17 mouse cellular contexts compared by ENCODE assay signal in the genomic region with DNA sequence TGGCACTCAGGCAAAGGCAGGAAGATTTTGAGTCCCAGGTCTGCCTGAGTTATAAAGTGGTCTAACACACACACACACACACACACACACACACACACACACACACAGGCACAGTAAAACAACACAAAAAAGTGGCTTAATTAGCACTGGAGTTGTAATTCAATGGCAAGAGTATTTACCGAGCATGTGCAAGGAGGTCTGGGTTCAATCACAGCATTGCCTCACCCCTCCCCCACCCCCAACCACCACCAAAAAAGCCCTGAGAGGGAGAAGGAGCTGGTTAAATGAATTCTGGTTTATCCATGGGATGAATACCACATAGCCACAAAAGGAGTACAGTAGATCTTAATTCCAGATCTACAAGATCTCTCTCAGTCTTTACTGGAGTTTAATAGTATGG.
DNase-seq lines count a peak whose midpoint lies in the region; ATAC-seq and TF ChIP-seq lines count a peak whose summit lies in the region.
"Had no signal": no experiment of that assay in that cellular context is flagged by ENCODE, and none has a peak within 500 bp of the region (broad histone marks: within the 10 kb centered on the region; RNA-seq: fewer than 3 reads in every experiment).

No protein-coding gene starts in this region.

- intact Hi-C loops in heart, adult 2 months (cut with DNase I), result no loop called here
- intact Hi-C loops in heart, postnatal 14 days (cut with DNase I), result loop anchor here (5.0 kb wide), 1 partner anchor 83 kb away; no protein-coding TSS in a partner anchor

- TF ChIP-seq CTCF in heart, adult 2 months (IDR thresholded peaks at IDR 0.05), result no peak
- TF ChIP-seq CTCF in layer of hippocampus, adult 2 months (conservative IDR thresholded peaks at IDR 0.05), result no peak

- H3K27me3 ChIP-seq in heart, adult 2 months (ENCODE audit: control insufficient read depth, insufficient read depth, low read length), result no peaks in the 10 kb centered on the region
- H3K27me3 ChIP-seq in embryonic facial prominence, embryonic 13.5 days, result no peaks in the 10 kb centered on the region
- H3K27me3 ChIP-seq: hindbrain, embryonic 13.5 days; kidney, embryonic 15.5 days; lung, embryonic 15.5 days had no signal

- H3K79me2 ChIP-seq in heart, adult 2 months (replicated peaks; ENCODE audit: control insufficient read depth, insufficient read depth, low read length), result no peaks in the 10 kb centered on the region

- no peak overlapping the region for H3K9ac ChIP-seq in heart, adult 2 months (ENCODE audit: low read depth, low read length)
- no peak overlapping the region for H3K9ac ChIP-seq in embryonic facial prominence, embryonic 13.5 days
- H3K9ac ChIP-seq: kidney, embryonic 15.5 days; liver, embryonic 13.5 days; lung, embryonic 15.5 days; midbrain, embryonic 12.5 days had no signal

- H3K27ac ChIP-seq in heart, adult 2 months, result peak overlapping the region; percentile 44
- peak overlapping the region; percentile 43; the same call in 1 of the 2 replicates for H3K27ac ChIP-seq in layer of hippocampus, adult 2 months
- H3K27ac ChIP-seq in embryonic facial prominence, embryonic 13.5 days, result peak overlapping the region; percentile 44; the same call in 1 of the 2 replicates
- H3K27ac ChIP-seq: hindbrain, embryonic 13.5 days; kidney, embryonic 15.5 days; liver, embryonic 13.5 days; lung, embryonic 15.5 days; midbrain, embryonic 12.5 days had no signal

- H3K36me3 ChIP-seq in heart, adult 2 months (ENCODE audit: control insufficient read depth, insufficient read depth, low read length), result no peaks in the 10 kb centered on the region
- no peaks in the 10 kb centered on the region for H3K36me3 ChIP-seq in embryonic facial prominence, embryonic 13.5 days
- H3K36me3 ChIP-seq: hindbrain, embryonic 13.5 days; liver, embryonic 13.5 days; lung, embryonic 15.5 days; midbrain, embryonic 12.5 days had no signal

- no peak for DNase-seq in heart, adult 2 months
- DNase-seq in heart, postnatal 14 days, result no peak
- no peak for DNase-seq in layer of hippocampus, adult 2 months (ENCODE audit: low spot score in 2 of 2)
- DNase-seq in layer of hippocampus, postnatal 10 days (ENCODE audit: low spot score in 2 of 2), result no peak
- no peak for DNase-seq in ovary, postnatal 14 days (ENCODE audit: low spot score)
- no peak for DNase-seq in retina, postnatal 1 day
- DNase-seq: cerebellum, adult 9-10 months; layer of hippocampus, postnatal 36 days; liver, embryonic 13.5 days; right cerebral cortex, adult 18-20 months; thymus, adult 18-20 months had no signal

- no peak for TF ChIP-seq EP300 in heart, adult 2 months (IDR thresholded peaks at IDR 0.05; ENCODE audit: insufficient read depth, low read depth, low read length)

- no peaks in the 10 kb centered on the region for H3K9me3 ChIP-seq in embryonic facial prominence, embryonic 13.5 days
- H3K9me3 ChIP-seq: hindbrain, embryonic 13.5 days; kidney, embryonic 15.5 days; liver, embryonic 13.5 days; lung, embryonic 15.5 days; midbrain, embryonic 12.5 days had no signal

- no peak for ATAC-seq in embryonic facial prominence, embryonic 13.5 days (ENCODE audit: insufficient number of reproducible peaks, insufficient read depth, low FRiP score, low TSS enrichment, low read depth)
- ATAC-seq: intestine, embryonic 16.5 days had no signal

- no peak overlapping the region for H3K4me2 ChIP-seq in embryonic facial prominence, embryonic 13.5 days
- H3K4me2 ChIP-seq: hindbrain, embryonic 13.5 days; kidney, embryonic 15.5 days; liver, embryonic 13.5 days; lung, embryonic 15.5 days; midbrain, embryonic 12.5 days had no signal

- 42% methylated on average over 1 of the region's 1 CpGs for WGBS in heart, adult 2 months
- WGBS in embryonic facial prominence, embryonic 13.5 days, result 21% methylated on average over 1 of the region's 1 CpGs

- H3K4me3 ChIP-seq in heart, adult 2 months, result no peak overlapping the region
- H3K4me3 ChIP-seq in layer of hippocampus, adult 2 months, result no peak overlapping the region
- no peak overlapping the region for H3K4me3 ChIP-seq in embryonic facial prominence, embryonic 13.5 days
- H3K4me3 ChIP-seq: hindbrain, embryonic 13.5 days; kidney, embryonic 15.5 days; liver, embryonic 13.5 days; lung, embryonic 15.5 days; midbrain, embryonic 12.5 days had no signal

- TF ChIP-seq POLR2A in heart, adult 2 months (IDR thresholded peaks at IDR 0.05; ENCODE audit: insufficient read depth, low read depth, low read length), result no peak

- peaks cover 22% of the 10 kb centered on the region for H3K4me1 ChIP-seq in heart, adult 2 months (ENCODE audit: control insufficient read depth, insufficient read depth, low read length)
- peaks cover 49% of the 10 kb centered on the region for H3K4me1 ChIP-seq in embryonic facial prominence, embryonic 13.5 days
- H3K4me1 ChIP-seq: liver, embryonic 13.5 days had no signal
